ENCODE assay signal across 8 mouse cellular contexts in the genomic region with DNA sequence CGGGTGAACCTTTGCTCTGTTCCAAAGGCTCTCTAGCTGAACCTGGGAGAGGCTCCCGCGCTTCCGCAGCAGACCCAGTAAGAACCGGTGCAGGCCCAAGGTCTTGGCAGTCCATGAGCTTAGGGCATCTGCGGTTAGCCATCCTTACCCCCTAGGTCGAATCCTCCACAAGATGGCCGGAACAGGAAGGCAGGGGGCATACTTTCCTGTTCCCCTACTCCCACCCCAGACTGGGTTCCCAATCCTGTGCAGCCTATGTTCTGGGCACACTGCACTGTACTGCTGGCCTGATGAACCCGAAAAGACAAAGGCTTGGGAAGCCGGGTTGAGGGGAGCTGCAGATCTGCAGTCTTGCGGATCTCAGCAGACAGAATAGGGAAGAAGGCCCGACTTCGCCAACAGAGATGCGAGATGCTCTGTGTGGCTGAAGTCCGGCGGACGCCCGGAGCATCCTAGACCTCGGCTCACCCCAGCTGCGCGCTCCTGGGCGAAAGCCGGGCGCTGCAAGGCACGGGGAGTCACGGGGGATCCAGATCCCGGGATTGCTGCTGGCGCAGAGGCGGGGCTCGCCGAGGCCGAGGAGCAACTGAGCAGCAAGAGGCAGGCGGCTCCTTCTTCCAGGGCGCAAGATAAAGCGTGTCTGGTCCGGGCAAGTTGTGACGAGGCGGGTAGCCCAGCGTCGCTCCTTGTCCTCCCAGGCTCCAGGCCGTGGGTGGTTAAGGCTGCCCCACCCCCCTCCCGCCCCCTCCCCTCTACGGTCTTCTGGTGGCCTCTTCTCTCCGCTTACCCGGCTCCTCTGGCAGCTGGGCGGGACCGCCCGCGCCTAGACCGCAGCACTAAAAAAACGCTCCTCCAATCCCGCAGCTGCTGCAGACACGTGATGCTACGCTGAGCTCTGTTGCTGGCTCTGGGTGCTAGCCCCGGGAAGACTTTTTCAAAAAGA. TPM values are rescaled to one million over a fixed set of nuclear protein-coding genes. Genes with fewer than 3 reads are reported as not detected.
DNase-seq lines count a peak whose midpoint lies in the region; ATAC-seq lines count a peak whose summit lies in the region.

TSS of gene Dzip1 (minus strand) at position 788 of the 943 bp plus-strand sequence.

- WGBS in embryonic facial prominence, embryonic 10.5 days, result under 1% methylated on average over 55 of the region's 55 CpGs
- 1% methylated on average over 51 of the region's 55 CpGs for WGBS in limb, embryonic 12.5 days
- under 1% methylated on average over 55 of the region's 55 CpGs for WGBS in midbrain, embryonic 14.5 days
- WGBS in stomach, embryonic 16.5 days, result 1% methylated on average over 54 of the region's 55 CpGs

- ATAC-seq in limb, embryonic 12.5 days (ENCODE audit: insufficient number of reproducible peaks, insufficient read depth, low FRiP score, low TSS enrichment, low read depth), result peak; percentile 93
- ATAC-seq in midbrain, embryonic 14.5 days (ENCODE audit: low FRiP score, low TSS enrichment), result peak; percentile 93
- ATAC-seq in stomach, embryonic 16.5 days (ENCODE audit: insufficient read depth, low FRiP score), result peak; percentile 90

- no peaks in the 10 kb centered on the region for H3K9me3 ChIP-seq in embryonic facial prominence, embryonic 10.5 days
- no peaks in the 10 kb centered on the region for H3K9me3 ChIP-seq in limb, embryonic 12.5 days
- H3K9me3 ChIP-seq in midbrain, embryonic 14.5 days (ENCODE audit: control insufficient read depth, low read length), result no peaks in the 10 kb centered on the region
- H3K9me3 ChIP-seq in stomach, embryonic 16.5 days (replicated peaks; ENCODE audit: control insufficient read depth, low read length), result no peaks in the 10 kb centered on the region

- H3K4me1 ChIP-seq in embryonic facial prominence, embryonic 10.5 days, result peaks cover 43% of the 10 kb centered on the region
- peaks cover 30% of the 10 kb centered on the region for H3K4me1 ChIP-seq in limb, embryonic 12.5 days (replicated peaks)
- peaks cover 38% of the 10 kb centered on the region for H3K4me1 ChIP-seq in midbrain, embryonic 14.5 days (ENCODE audit: control insufficient read depth, insufficient read depth, low read length)
- peaks cover 26% of the 10 kb centered on the region for H3K4me1 ChIP-seq in stomach, embryonic 16.5 days (ENCODE audit: control insufficient read depth, insufficient read depth, low read length)

- peaks cover 25% of the 10 kb centered on the region for H3K36me3 ChIP-seq in embryonic facial prominence, embryonic 10.5 days (replicated peaks)
- H3K36me3 ChIP-seq in limb, embryonic 12.5 days, result peaks cover 23% of the 10 kb centered on the region
- peaks cover 13% of the 10 kb centered on the region for H3K36me3 ChIP-seq in midbrain, embryonic 14.5 days (ENCODE audit: control insufficient read depth, insufficient read depth, low read length)
- no peaks in the 10 kb centered on the region for H3K36me3 ChIP-seq in stomach, embryonic 16.5 days (ENCODE audit: control insufficient read depth, insufficient read depth, low read length)

- H3K27me3 ChIP-seq in embryonic facial prominence, embryonic 10.5 days (replicated peaks; ENCODE audit: low read depth, poor library complexity, severe bottlenecking), result peaks cover 40% of the 10 kb centered on the region
- peaks cover 17% of the 10 kb centered on the region for H3K27me3 ChIP-seq in limb, embryonic 12.5 days
- H3K27me3 ChIP-seq in midbrain, embryonic 14.5 days (ENCODE audit: control insufficient read depth, insufficient read depth, low read length), result no peaks in the 10 kb centered on the region; the same call in 1 of the 2 replicates
- no peaks in the 10 kb centered on the region for H3K27me3 ChIP-seq in stomach, embryonic 16.5 days (ENCODE audit: control insufficient read depth, insufficient read depth, low read length)

- peak within 1 kb of the TSS; percentile 85 for H3K4me2 ChIP-seq in limb, embryonic 12.5 days
- H3K4me2 ChIP-seq in midbrain, embryonic 14.5 days (ENCODE audit: low read length), result peak within 1 kb of the TSS; percentile 94
- H3K4me2 ChIP-seq in stomach, embryonic 16.5 days (ENCODE audit: low read depth, low read length), result peak within 1 kb of the TSS; percentile 69

- H3K9ac ChIP-seq in limb, embryonic 12.5 days (replicated peaks), result peak within 1 kb of the TSS; percentile 87
- peak within 1 kb of the TSS; percentile 82 for H3K9ac ChIP-seq in midbrain, embryonic 14.5 days (replicated peaks; ENCODE audit: low read length)
- peak within 1 kb of the TSS; percentile 81 for H3K9ac ChIP-seq in stomach, embryonic 16.5 days (ENCODE audit: low read length)

- H3K27ac ChIP-seq in embryonic facial prominence, embryonic 10.5 days (replicated peaks), result peak within 1 kb of the TSS; percentile 93
- H3K27ac ChIP-seq in limb, embryonic 12.5 days, result peak within 1 kb of the TSS; percentile 94
- H3K27ac ChIP-seq in midbrain, embryonic 14.5 days (replicated peaks; ENCODE audit: low read depth, low read length), result peak within 1 kb of the TSS; percentile 95
- peak within 1 kb of the TSS; percentile 65 for H3K27ac ChIP-seq in stomach, embryonic 16.5 days (ENCODE audit: low read length)

- peak within 1 kb of the TSS; percentile 71 for H3K4me3 ChIP-seq in embryonic facial prominence, embryonic 10.5 days
- H3K4me3 ChIP-seq in limb, embryonic 12.5 days (replicated peaks), result peak within 1 kb of the TSS; percentile 74
- peak within 1 kb of the TSS; percentile 74 for H3K4me3 ChIP-seq in midbrain, embryonic 14.5 days (replicated peaks; ENCODE audit: low read depth, low read length)
- H3K4me3 ChIP-seq in stomach, embryonic 16.5 days (replicated peaks; ENCODE audit: low read length), result peak within 1 kb of the TSS; percentile 68

- DNase-seq in urinary bladder, adult 18-20 months (ENCODE audit: low spot score in 2 of 2), result peak; percentile 45
- no peak for DNase-seq in urinary bladder, postnatal 10 days (ENCODE audit: low spot score)
- peak; percentile 92 for DNase-seq in embryonic facial prominence, embryonic 10.5 days (ENCODE audit: low spot score)
- DNase-seq in heart, adult 18-20 months, result peak; percentile 64 to 79
- DNase-seq in kidney, adult 18-20 months, result peak; percentile 51
- DNase-seq in midbrain, embryonic 14.5 days, result peak; percentile 91

RNA-seq across cellular contexts. Expression of gene Dzip1, which starts in this region (rescaled TPM):
- polyA plus RNA-seq in embryonic facial prominence, embryonic 10.5 days (2016; fragmentation: Nextera tagmentation; extraction: Ambion mirVana), result 23.3 and 25.5 TPM in 2 replicates
- 1 to 10 TPM; 2.1 to 3.3 TPM for total RNA-seq in heart, adult 18-20 months (2021)
- 37.7 and 38.3 TPM in 2 replicates for polyA plus RNA-seq in limb, embryonic 12.5 days (2016; fragmentation: Nextera tagmentation; extraction: Ambion mirVana)
- 94.5 and 105 TPM in 2 replicates for polyA plus RNA-seq in midbrain, embryonic 14.5 days (2014; fragmentation: Nextera tagmentation; extraction: Ambion mirVana)
- 9.5 and 10.1 TPM in 2 replicates for polyA plus RNA-seq in stomach, embryonic 16.5 days (2015; fragmentation: Nextera tagmentation; extraction: Ambion mirVana)
